Mouse (Mus musculus): ENCODE measurements around the gene Gm11985. TPM values are rescaled to one million over a fixed set of nuclear protein-coding genes. Genes with fewer than 3 reads are reported as not detected.

Gene Gm11985
- total and polyA plus RNA-seq, 2 experiments from 2014 or later = not detected

DNA sequence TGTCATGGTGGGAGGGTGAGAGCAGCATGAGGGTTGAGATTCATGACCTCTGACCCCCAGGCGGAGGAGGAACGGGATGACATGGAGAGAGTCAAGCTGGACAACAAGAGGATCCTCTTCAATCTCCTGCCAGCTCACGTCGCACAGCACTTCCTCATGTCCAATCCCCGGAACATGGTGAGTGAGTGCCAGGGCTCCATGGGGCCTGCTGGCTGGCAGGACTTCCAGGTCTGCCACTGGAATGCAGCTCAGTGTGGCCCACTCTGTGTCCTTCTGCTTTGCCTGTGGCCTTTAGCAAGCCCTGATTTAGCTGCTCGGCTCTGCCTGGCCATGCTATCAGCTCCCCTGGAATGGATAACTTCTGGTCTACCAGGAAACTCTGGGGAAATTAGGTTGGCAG, 28.2 kb downstream of the Gm11985 start:
- H3K4me1 ChIP-seq (ENCODE audit: insufficient read depth) = no peaks in the 10 kb centered on the region
- no peak overlapping the region for H3K27ac ChIP-seq (ENCODE audit: low read depth, low read length)
- ATAC-seq = no peak
- 79% methylated on average over 6 of the region's 6 CpGs for WGBS
- no peak overlapping the region for H3K4me2 ChIP-seq (ENCODE audit: low read depth)
- no peak for DNase-seq
- H3K36me3 ChIP-seq (ENCODE audit: insufficient read depth) = peaks cover 13% of the 10 kb centered on the region; the same call in 1 of the 2 replicates
- TF ChIP-seq CTCF (IDR thresholded peaks at IDR 0.05; ENCODE audit: low read depth) = no peak
- no peak overlapping the region for H3K9ac ChIP-seq
- no peaks in the 10 kb centered on the region for H3K9me3 ChIP-seq (ENCODE audit: low read length)
- no peak overlapping the region for H3K4me3 ChIP-seq (ENCODE audit: low read depth, low read length)
- no peaks in the 10 kb centered on the region for H3K27me3 ChIP-seq (ENCODE audit: insufficient read depth, low read length)

GRCm38 (mm10) chr11:7158196-7158595, 30.2 kb downstream of the Gm11985 start:
- no peak overlapping the region for H3K4me2 ChIP-seq (ENCODE audit: low read depth)
- H3K4me3 ChIP-seq (ENCODE audit: low read depth, low read length) = no peak overlapping the region
- H3K4me1 ChIP-seq (ENCODE audit: insufficient read depth) = no peaks in the 10 kb centered on the region
- H3K27me3 ChIP-seq (ENCODE audit: insufficient read depth, low read length) = no peaks in the 10 kb centered on the region
- DNase-seq = no peak
- H3K27ac ChIP-seq (ENCODE audit: low read depth, low read length) = no peak overlapping the region
- no peak for TF ChIP-seq CTCF (IDR thresholded peaks at IDR 0.05; ENCODE audit: low read depth)
- H3K36me3 ChIP-seq (ENCODE audit: insufficient read depth) = peaks cover 5% of the 10 kb centered on the region; the same call in 1 of the 2 replicates
- WGBS = 78% methylated on average over 6 of the region's 6 CpGs
- H3K9ac ChIP-seq = no peak overlapping the region
- no peak for ATAC-seq
- H3K9me3 ChIP-seq (ENCODE audit: low read length) = no peaks in the 10 kb centered on the region

DNA sequence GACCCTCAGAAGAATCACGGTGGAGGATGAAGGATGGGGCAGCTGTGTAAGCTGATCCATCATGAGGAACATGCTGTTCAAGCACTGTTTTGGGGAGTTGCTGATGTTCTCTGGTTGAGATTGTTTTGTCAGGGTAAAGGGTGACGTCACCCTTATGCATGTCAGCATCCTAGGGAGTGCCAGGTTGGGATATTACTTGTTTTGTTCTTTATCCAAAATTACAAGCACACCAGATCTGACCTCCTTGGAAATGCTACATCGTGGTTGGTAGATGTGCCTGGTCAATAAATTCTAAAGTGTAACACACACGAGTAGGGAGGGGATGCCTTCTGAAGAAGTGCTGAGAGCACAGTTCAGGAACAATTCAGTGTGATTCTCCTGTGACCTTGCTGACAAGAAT, 31.9 kb downstream of the Gm11985 start:
- no peak for TF ChIP-seq CTCF (IDR thresholded peaks at IDR 0.05; ENCODE audit: low read depth)
- ATAC-seq = no peak
- Histone ChIP-seq H3K27ac (ENCODE audit: low read depth, low read length) (no peak overlapping the region), H3K4me1 (ENCODE audit: insufficient read depth) (no peaks in the 10 kb centered on the region), H3K36me3 (ENCODE audit: insufficient read depth) (peaks cover 8% of the 10 kb centered on the region; the same call in 1 of the 2 replicates), H3K9me3 (ENCODE audit: low read length) (no peaks in the 10 kb centered on the region), H3K4me3 (ENCODE audit: low read depth, low read length) (no peak overlapping the region), H3K27me3 (ENCODE audit: insufficient read depth, low read length) (no peaks in the 10 kb centered on the region), H3K9ac (no peak overlapping the region), H3K4me2 (ENCODE audit: low read depth) (no peak overlapping the region)
- DNase-seq = no peak
- WGBS = 81% methylated on average over 4 of the region's 4 CpGs

GRCm38 (mm10) chr11:7153081-7153480, 35.3 kb downstream of the Gm11985 start:
- Histone ChIP-seq H3K4me2 (ENCODE audit: low read depth) (no peak overlapping the region), H3K36me3 (ENCODE audit: insufficient read depth) (peaks cover 21% of the 10 kb centered on the region; the same call in 1 of the 2 replicates), H3K27ac (ENCODE audit: low read depth, low read length) (no peak overlapping the region), H3K4me1 (ENCODE audit: insufficient read depth) (no peaks in the 10 kb centered on the region), H3K4me3 (ENCODE audit: low read depth, low read length) (no peak overlapping the region), H3K9ac (no peak overlapping the region), H3K27me3 (ENCODE audit: insufficient read depth, low read length) (no peaks in the 10 kb centered on the region), H3K9me3 (ENCODE audit: low read length) (no peaks in the 10 kb centered on the region)
- no peak for TF ChIP-seq CTCF (IDR thresholded peaks at IDR 0.05; ENCODE audit: low read depth)
- DNase-seq (no peak), ATAC-seq (no peak)
- 79% methylated on average over 8 of the region's 8 CpGs for WGBS

DNA sequence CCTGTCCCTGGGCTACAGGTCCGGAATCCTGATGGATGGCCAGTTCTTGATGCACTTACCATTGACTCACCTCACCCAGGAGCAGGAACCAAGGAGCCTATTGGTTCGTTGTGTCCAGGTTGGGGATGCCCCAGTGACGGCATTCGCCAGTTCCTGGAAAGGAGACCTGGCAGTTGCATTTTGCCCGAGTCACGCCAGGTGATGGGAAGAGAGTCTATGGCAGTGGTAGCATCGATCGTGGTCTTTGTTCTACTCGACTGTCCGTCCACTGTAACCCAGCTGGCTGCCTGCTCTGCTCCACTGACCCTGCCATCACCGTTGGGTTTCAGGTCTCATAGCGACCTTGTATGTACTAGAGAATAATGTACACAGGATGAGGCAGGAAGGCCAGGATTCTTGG, 36.0 kb downstream of the Gm11985 start:
- peaks cover 26% of the 10 kb centered on the region; the same call in 1 of the 2 replicates for H3K36me3 ChIP-seq (ENCODE audit: insufficient read depth)
- no peaks in the 10 kb centered on the region for H3K27me3 ChIP-seq (ENCODE audit: insufficient read depth, low read length)
- H3K4me3 ChIP-seq (ENCODE audit: low read depth, low read length) = no peak overlapping the region
- DNase-seq (no peak), ATAC-seq (no peak)
- H3K27ac ChIP-seq (ENCODE audit: low read depth, low read length) = no peak overlapping the region
- no peak for TF ChIP-seq CTCF (IDR thresholded peaks at IDR 0.05; ENCODE audit: low read depth)
- no peak overlapping the region for H3K4me2 ChIP-seq (ENCODE audit: low read depth)
- H3K4me1 ChIP-seq (ENCODE audit: insufficient read depth) = no peaks in the 10 kb centered on the region
- H3K9ac ChIP-seq = no peak overlapping the region
- H3K9me3 ChIP-seq (ENCODE audit: low read length) = no peaks in the 10 kb centered on the region
- WGBS = 95% methylated on average over 12 of the region's 12 CpGs

DNA sequence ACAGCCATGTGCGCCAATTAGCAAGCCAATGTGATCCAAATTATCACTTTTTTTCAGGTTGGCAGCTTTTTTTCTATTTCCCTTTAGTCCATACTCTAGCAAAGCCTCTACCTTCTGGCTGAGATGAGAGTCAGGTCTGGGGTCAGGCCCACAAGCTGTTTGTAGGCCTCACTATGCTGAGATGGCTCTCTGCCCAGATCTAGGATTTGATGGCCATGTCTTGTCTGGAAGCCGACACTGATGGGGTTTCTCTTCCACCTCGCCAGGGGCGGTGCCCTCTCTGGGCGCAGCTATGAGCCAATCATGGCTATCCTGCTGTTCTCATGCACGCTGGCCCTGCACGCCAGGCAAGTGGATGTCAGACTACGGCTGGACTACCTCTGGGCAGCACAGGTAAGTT, 37.9 kb downstream of the Gm11985 start:
- no peaks in the 10 kb centered on the region for H3K27me3 ChIP-seq (ENCODE audit: insufficient read depth, low read length)
- H3K27ac ChIP-seq (ENCODE audit: low read depth, low read length) = no peak overlapping the region
- ATAC-seq (peak; percentile 30; the same call in 1 of the 2 replicates), DNase-seq (no peak)
- no peak overlapping the region for H3K4me3 ChIP-seq (ENCODE audit: low read depth, low read length)
- no peaks in the 10 kb centered on the region for H3K4me1 ChIP-seq (ENCODE audit: insufficient read depth)
- H3K9me3 ChIP-seq (ENCODE audit: low read length) = no peaks in the 10 kb centered on the region
- no peak overlapping the region for H3K4me2 ChIP-seq (ENCODE audit: low read depth)
- H3K36me3 ChIP-seq (ENCODE audit: insufficient read depth) = peaks cover 31% of the 10 kb centered on the region; the same call in 1 of the 2 replicates
- no peak overlapping the region for H3K9ac ChIP-seq
- 76% methylated on average over 8 of the region's 8 CpGs for WGBS
- no peak for TF ChIP-seq CTCF (IDR thresholded peaks at IDR 0.05; ENCODE audit: low read depth)

DNA sequence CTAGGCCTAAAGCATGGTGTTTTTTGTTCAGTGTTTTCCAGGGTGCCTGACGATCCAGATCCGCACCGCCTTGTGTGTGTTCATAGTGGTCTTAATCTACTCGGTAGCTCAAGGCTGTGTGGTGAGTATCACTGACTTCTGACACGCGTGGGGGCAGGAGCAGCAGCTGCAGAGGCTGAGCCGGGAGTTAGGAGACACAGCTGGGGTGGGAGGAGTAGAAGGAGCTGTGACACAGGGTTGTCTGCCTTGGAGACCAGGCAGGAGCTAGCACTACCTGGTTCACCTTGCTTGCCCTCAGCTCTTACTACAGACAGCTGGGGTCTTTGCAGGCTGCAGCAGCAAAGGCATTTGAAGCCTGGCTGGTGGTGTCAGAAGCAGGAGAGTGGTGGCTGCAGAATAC, 38.9 kb downstream of the Gm11985 start:
- H3K27ac ChIP-seq (ENCODE audit: low read depth, low read length) = no peak overlapping the region
- H3K36me3 ChIP-seq (ENCODE audit: insufficient read depth) = peaks cover 31% of the 10 kb centered on the region; the same call in 1 of the 2 replicates
- DNase-seq = no peak
- no peaks in the 10 kb centered on the region for H3K4me1 ChIP-seq (ENCODE audit: insufficient read depth)
- TF ChIP-seq CTCF (IDR thresholded peaks at IDR 0.05; ENCODE audit: low read depth) = no peak
- WGBS = 68% methylated on average over 7 of the region's 7 CpGs
- H3K9me3 ChIP-seq (ENCODE audit: low read length) = no peaks in the 10 kb centered on the region
- no peak overlapping the region for H3K4me2 ChIP-seq (ENCODE audit: low read depth)
- no peaks in the 10 kb centered on the region for H3K27me3 ChIP-seq (ENCODE audit: insufficient read depth, low read length)
- no peak for ATAC-seq
- H3K9ac ChIP-seq = no peak overlapping the region
- H3K4me3 ChIP-seq (ENCODE audit: low read depth, low read length) = no peak overlapping the region
